Mouse (Mus musculus): ENCODE measurements at regions not wholly inside any gene's neighbourhood (a gene's known extent, or its start where the extent isn't known, plus 50 kb on each side); places are given as distances from the start of the nearest gene placed in this dataset.

DNA sequence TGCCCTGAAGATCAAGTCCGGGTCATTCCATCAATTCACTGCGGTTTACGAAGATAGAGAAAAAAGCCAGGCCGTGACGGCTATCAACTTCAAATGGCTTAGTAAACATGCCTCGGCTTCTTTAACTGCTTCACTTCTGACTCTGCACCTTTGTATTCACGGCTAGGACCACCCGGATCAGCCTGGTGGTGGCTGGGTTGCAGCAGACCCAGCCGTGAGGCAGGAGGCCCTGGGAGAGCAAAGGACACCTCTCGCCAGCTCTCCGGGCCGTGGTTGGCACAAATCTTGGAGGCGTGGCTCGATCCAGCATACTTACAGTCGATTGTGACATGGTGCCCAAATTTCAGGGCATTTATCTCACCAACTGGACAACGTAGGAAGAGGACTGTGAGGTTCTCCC is 187.5 kb downstream of the Gpat3 start:
- TF ChIP-seq CTCF (IDR thresholded peaks at IDR 0.05; ENCODE audit: borderline replicate concordance, insufficient read depth, low read length) = no peak
- TF ChIP-seq POLR2A (IDR thresholded peaks at IDR 0.05; ENCODE audit: low read depth, low read length) = no peak
